Mouse (Mus musculus): ENCODE measurements around the gene Pcif1. TPM values are rescaled to one million over a fixed set of nuclear protein-coding genes. Genes with fewer than 3 reads are reported as not detected.
"Not testable (repeated sequence)": the region's sequence is repeated elsewhere in the genome, so short reads cannot be mapped to it uniquely, and the experiment has no call there.

The Pcif1 gene
- total RNA-seq, 2 experiments from 2014 or later: 21.3 to 36.7 TPM

DNA sequence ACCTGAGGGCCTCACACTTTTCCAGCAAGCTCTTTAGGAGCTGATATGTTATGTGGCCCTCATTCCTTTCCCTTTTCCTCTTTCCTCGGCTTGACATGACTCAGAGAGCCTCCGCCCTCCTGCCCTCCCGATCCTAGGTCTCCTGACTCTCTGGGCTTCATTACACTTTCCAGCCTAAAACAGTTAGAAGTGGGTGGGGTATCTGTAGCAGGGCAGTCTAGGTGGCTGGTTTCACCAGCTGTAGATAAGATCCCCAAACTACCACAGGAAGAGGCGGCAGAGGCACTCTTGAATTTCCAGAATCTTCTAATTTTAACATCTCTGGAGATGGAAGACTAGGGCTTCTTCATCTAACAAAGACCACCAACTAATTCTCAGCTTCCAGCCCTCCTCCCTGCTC lies 14.5 kb upstream of the Pcif1 start:
- no peak for ATAC-seq (replicated peaks; ENCODE audit: poor library complexity, severe bottlenecking)

DNA sequence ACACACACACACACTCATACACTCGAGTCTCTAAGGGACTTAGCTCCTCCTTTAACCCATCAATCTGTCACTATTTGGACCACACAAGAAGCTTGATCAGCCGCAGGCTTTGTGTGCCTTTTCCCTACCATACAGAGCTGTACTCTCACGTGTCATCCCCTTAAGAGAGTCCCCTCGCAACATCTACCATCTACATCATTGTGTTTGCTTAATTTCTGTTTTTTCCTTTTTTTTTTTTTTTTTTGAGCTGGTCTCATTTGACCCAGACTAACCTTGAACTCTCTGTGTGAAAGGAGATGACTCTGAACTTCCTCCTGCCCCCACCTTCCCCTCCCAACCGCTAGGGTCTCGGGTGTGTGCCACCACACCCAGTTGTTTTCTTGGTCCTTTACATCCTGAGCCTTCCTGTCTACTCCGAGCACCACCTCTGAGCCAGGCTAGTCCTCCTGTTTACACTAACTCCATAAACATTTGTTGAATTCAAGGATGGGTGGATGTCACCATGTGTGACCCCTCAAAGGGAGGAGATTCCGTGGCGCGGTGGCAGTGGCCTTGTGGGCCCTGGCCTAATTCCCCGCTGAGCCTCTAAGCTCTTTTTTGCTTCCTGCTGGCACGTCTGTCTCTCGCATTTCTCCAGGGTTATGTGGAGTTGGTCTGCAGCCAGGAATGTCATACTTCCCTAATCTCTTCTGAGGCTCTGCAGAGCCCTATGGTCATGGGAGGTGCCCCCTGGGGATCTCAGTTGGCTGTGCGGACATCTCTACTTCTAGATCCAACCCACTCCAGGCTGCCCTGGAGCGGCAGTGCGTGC lies 12.2 kb upstream of the Pcif1 start:
- peak; percentile 55 for ATAC-seq (replicated peaks; ENCODE audit: poor library complexity, severe bottlenecking)

DNA sequence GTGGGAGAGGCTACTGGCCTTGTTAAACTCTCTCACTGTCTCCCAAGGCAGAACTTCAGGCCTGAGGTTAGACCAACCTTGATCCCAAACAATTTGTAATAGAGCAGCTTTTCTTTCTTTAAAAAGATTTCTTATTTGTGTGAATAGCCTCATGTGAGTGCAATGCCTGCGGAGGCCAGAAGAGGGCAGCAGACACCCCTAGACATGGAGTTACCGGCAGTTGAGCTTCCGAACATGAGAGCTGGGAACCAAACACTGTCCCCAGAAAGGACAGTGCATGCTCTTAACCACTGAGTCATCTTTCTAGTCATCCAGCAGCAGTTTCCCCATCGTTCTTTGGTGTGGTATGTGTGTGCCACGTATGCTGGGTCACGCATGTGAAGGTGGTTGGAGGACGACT lies 11.5 kb upstream of the Pcif1 start:
- no peak for ATAC-seq (replicated peaks; ENCODE audit: poor library complexity, severe bottlenecking)

DNA sequence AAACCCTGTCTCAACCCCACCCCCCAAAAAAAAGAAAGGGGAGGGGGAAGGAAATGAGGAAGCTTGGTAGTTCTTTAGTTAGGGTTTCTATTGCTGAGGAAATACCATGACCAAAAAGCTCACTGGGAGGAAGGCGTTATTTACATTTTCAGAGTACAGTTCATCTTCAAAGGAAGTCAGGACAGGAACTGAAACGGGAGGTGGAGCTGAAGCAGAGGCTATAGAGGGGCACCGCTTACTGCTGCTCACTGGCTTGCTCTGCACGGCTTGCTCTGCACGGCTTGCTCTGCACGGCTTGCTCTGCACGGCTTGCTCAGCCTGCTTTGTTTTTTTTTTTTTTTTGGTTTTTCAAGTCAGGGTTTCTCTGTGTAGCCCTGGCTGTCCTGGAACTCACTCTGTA lies 10.6 kb upstream of the Pcif1 start:
- peak; percentile 77 for ATAC-seq (replicated peaks; ENCODE audit: poor library complexity, severe bottlenecking)

DNA sequence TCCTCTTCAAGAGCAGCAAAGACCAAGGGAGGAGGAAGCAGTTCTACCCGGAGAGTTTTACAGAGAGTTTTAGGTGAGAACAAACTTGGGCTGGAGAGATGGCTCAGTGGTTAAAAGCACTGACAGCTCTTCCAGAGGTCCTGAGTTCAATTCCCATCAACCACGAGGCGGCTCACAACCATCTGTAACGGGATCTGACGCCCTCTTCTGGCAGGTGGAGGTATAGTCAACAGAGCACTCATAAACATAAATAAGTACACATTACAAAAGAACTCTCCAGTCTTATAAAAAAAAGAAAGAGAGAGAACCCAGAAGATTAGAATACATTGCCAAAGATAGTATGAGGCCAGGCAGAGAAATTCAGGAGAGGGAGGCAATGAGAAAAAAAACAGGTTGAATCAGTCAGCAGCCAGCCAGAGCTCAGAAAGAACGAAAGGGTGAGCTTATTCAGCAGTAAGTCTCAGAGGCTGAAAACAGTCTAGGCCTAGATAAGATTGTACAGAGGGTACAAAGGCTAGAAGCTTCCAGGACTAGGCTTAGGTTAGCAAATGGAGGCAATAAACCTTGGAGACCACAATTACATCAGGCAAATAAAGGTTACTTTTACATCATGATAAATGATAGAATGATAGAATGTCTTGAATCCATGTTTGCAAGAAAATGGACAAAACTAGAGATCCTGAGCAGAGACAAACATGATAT lies 7.4 kb upstream of the Pcif1 start:
- ATAC-seq (replicated peaks; ENCODE audit: poor library complexity, severe bottlenecking): no peak

DNA sequence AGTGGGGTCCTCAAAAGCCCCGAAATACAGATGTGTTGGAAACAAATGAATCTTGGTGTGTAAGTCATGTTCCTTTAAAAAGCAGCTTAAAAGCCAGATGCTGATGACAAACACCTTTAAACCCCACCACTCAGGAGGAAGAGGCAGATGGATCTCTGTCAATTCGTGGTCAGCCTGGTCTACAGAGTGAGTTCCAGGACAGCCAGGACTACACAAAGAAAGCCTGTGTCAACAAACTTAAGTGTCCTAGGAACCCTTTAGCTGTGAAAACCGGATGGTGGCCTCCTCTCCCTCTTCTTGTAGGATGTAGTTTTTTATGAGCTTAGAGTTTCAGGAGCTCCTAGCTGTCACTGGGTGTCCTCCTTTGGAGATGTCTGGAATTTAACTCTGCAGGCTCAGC lies 5.5 kb upstream of the Pcif1 start:
- ATAC-seq (replicated peaks; ENCODE audit: poor library complexity, severe bottlenecking): no peak

DNA sequence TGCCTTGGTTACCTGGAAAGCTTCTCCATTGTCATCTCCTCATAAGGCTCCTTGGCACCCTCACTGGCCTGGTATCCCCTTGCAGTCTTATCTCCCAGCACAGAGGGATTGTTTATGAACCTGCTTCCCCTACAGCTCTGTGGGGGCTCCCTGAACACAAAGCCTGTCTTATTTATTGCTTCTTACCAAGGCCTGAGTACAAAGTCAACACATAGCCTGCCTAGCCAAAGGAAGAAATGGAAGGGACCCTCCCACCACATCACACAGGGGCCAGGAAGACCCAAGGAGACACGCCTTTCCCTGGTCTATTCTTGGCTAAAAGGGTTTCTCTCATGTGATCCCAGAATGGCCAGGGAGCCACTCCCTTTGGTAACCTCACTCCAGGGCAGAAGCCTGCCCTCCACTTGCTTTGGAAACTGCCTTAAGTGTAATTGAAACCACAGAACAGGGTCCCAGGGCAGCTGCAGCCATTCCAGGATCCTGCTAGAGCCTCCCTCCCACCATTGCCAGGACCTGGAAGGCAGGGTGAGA lies 4.8 kb upstream of the Pcif1 start:
- no peak for ATAC-seq (replicated peaks; ENCODE audit: poor library complexity, severe bottlenecking)

DNA sequence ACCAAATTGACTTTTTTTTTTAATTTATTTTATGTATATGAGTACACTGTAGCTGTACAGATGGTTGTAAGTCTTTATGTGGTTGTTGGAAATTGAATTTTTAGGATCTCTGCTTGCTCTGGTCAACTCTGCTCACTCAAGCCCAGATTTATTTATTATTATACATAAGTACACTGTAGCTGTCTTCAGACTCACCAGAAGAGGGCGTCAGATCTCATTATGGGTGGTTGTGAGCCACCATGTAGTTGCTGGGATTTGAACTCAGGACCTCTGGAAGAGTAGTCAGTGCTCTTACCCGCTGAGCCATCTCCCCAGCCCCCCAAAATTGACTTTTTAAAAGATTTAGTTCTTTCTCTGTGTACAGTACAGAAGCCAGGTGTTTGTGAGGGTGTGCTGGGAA lies 3.5 kb upstream of the Pcif1 start:
- ATAC-seq (replicated peaks; ENCODE audit: poor library complexity, severe bottlenecking): not testable (repeated sequence)

DNA sequence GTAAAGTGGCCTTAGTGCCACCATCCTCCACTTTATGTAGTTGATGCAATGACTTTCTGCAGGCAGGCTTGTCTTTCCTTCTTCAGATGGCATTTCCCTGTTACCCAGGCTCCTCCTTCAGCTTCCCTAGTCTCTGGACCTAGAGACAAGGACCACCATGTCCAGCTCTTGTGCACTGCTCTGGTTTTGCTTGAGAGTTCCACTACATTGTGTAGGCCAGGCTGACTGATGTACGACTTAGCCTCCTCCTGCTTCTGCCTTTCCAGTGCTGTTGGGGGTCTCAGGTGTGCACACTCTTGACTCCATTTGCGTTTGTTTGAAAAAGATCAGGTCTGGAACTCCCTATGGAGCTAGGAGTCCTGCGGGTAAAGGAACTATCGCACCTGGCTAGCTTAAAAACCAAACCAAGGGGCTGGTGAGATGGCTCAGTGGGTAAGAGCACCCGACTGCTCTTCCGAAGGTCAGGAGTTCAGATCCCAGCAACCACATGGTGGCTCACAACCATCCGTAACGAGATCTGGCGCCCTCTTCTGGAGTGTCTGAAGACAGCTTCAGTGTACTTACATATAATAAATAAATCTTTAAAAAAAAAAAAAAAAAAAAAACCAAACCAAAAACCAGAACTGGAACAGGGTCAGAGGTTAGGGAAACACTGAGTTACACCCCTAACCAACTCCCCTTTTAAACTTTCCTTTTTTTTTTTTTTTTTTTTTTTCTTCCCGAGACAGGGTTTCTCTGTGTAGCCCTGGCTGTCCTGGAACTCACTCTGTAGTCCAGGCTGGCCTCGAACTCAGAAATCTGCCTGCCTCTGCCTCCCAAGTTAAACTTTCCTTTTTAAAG lies 1.5 kb upstream of the Pcif1 start:
- not testable (repeated sequence) for ATAC-seq (replicated peaks; ENCODE audit: poor library complexity, severe bottlenecking)

DNA sequence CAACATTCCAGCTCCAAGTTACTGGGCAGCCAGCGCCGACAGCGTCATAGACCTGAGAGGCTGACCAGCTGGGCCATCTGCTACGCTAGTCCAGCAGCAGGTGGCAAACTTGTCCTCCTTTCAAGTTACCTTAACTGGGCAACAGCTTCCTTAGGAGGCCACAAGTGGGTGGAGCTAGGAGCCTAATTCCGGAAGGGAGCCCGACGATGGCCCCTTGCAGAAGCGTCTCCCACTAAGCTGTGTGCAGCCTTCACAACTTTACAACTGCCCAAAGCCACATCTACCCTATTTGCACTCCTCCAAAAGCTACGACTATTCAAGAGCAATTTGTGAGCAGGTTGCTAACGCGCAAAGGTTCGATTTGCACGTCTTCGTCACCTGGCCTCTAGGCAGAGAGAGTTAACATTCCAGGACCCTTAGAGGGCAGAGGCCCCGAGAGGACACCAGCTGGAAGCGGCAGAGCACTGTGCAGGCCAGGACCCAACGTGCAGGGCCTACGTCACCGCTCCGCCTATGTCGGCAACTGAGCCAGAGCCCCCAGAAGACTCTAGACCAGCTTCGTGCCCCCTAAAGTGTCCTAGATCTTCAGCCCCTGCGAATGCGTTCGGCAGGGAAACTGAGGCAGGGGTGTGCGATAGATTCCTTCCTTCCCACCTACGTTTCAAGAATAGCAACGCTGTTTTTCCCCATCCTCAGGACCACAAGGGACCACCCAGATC lies 436 bp upstream of the Pcif1 start:
- ATAC-seq (replicated peaks; ENCODE audit: poor library complexity, severe bottlenecking): peak; percentile 52

DNA sequence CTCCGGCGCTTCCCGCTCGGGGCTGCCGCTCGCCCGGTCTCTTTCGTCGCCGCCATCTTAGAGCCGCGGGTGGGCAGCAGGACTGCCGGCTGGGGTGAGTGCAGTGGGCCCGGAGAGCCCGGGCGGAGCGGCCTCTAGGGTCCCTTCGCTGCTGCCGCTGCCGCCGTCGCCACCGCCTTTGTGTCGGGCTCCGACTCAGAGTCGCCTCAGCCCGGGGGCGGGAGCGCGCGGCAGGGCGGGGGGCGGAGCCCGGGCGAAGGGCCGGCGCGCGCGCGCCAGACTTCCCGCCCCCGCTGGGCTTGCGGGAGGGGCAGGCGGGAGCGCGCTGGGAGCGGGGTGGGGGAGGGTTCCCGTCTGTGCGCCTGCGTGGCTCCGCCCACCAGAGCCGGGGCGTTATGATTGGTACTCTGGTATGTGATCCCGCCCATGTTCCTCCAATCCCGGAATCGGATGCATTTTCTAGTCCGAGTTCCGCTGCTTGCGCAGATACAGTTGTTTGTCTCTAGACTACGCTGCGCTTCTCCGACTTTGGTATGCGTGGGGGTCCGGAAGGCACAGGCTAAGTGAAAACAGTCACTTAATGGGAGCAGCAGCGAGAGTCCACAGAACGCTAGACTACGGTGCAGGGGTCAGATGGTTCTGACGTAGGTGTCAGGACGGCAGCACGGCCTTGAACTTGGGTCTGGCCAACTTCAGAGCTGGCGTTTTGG lies 619 bp downstream of the Pcif1 start:
- ATAC-seq (replicated peaks; ENCODE audit: poor library complexity, severe bottlenecking): peak; percentile 80

DNA sequence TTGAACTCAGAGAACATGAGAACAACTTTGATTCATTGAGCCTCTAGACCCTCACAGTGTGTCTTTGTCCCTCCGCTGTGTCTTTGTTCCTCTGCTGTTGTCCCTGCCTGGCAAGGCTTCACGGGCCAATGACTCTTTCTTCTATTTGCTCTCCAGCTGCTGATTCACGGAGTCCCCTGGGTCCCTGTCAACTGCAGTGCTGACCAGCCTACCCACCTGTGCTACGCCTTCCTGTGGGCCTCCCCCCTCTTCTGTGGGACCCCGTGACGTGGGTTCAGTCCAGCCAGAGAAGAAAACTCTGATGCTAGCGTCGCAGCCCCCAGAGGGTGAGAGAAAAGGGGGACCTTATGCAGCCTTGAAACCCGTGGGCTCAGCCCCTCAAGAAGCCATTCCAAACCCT lies 3.5 kb downstream of the Pcif1 start:
- ATAC-seq (replicated peaks; ENCODE audit: poor library complexity, severe bottlenecking): no peak

DNA sequence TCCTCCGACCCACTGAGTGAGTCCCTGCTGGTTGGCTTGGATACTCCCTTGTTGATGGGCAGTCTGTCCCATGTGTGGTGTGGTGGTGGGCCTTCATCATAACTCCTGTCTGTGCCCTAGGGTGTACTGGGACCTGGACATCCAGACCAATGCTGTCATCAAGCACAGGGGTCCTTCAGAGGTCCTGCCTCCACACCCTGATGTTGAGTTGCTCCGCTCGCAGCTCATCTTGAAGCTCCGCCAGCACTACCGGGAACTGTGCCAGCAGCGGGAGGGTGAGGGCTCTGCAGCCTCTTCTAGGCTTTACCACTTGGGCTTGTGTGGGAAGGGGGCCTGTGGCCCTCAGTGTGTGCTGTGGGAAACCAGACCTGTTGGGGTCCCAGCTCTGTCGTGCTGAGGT lies 6.7 kb downstream of the Pcif1 start:
- ATAC-seq (replicated peaks; ENCODE audit: poor library complexity, severe bottlenecking): no peak

DNA sequence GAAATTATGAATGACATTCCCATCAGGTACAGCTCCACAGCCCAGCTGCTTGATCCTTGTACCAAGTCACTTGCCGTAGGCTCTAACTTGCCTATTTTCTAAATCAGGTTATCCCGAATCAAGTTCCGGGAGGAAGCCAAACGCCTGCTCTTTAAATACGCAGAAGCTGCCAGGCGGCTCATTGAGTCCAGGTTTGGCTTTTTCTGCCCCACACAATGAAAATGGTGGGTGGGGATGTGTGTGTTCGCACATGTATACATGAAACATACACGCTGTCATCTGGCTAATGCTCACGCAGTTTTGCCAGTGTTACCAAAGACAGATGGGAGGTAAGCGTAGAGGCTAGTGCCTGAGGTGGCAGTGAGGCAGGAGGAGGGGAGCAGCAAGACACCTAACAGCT lies 7.5 kb downstream of the Pcif1 start:
- no peak for ATAC-seq (replicated peaks; ENCODE audit: poor library complexity, severe bottlenecking)

DNA sequence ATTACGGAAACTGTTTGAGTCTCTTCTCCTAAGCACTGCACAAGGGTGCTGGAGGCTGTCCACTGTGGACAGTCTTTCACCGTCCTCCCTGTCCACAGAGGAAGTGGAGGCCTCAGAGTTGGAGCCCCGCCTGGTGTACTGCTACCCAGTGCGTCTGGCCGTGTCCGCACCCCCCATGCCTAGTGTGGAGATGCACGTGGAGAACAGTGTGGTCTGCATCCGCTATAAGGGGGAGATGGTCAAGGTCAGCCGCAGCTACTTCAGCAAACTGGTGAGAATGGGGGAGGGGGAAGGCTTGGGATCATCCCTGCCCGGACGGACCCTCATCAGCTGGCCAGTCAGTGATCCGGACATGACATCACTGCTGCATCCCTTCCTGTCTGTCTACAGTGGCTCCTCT lies 9.9 kb downstream of the Pcif1 start:
- ATAC-seq (replicated peaks; ENCODE audit: poor library complexity, severe bottlenecking): no peak

DNA sequence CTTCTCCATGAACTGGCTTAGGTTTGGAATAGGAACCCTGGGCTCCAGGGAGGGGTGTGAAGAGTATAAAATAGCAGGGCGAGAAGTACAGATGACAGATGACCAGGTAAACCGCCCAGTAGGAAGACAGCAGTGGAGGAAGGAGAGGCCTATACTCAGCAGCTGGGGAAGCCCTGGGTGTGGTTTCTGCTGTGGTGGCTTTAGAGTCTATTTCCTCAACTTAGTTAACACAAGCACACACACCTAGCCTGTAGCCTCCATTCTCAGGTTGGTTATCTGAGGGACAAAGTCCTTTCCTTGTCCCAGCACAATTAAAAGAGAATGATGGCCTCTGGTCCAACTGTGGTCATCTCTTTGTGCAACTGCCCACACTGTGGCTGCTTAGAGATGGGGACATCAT lies 10.9 kb downstream of the Pcif1 start:
- no peak for ATAC-seq (replicated peaks; ENCODE audit: poor library complexity, severe bottlenecking)

DNA sequence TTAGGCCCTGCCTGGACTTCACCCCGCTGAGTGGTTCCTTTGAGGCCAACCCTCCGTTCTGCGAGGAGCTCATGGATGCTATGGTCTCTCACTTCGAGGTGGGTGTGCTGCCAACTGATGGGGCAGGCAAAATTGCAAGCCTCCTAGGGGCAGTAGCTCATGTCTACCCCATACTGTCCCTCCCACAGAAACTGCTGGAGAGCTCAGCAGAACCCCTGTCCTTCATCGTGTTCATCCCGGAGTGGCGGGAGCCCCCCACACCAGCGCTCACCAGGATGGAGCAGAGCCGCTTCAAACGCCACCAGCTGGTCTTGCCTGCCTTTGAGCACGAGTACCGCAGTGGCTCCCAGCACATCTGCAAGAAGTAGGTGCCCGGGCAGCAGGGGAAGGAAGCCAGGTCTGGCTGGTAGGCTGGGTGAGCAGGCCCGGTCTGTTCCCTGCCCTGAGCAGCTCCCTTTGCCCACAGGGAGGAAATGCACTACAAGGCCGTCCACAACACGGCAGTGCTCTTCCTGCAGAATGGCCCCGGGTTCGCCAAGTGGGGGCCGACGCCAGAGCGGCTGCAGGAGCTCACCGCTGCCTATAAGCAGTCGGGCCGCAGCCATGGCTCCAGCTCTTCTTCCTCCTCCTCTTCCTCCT lies 11.4 kb downstream of the Pcif1 start:
- ATAC-seq (replicated peaks; ENCODE audit: poor library complexity, severe bottlenecking): no peak

DNA sequence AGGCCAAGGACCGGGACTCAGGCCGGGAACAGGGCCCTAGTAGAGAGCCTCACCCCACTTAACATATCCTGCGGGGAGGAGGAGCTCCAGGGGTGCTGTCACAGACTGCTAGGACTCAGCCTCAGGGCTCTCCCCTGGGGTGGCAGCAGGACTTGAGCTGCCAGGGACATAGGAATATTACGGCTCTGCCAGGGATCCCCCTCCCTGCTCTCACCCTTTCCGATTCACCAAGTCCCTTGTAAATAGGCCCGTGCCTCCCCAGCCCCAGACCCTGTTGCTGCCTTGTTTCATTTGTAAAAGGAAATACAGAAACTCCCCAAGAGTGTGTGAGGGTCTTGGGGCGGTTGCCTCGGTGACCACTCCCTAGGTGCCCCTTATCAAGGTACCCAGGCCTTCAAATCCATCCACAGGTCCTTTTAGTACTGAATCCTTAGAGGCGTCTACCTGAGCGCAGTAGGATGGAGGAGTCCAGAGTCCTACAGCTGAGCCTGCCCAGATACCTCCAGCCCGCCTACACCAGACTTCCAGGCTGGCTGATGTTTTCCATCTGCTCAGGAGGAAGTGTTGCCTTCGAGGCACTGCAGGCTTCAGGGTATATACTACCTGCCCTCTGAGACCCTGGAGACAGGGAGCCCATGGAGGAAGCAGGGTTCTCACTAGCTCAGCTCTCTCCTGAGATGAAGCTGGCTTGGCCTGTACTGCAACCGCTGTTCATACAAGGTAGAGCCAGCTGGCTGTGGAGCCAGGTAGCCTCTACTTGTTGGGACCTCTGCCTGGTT lies 12.1 kb downstream of the Pcif1 start:
- no peak for ATAC-seq (replicated peaks; ENCODE audit: poor library complexity, severe bottlenecking)
